Mouse (Mus musculus) c-Kit-negative CD71-positive TER-119-positive erythroid progenitor cells, embryonic 14.5 days (primary cell): ENCODE data around the gene Sept5.

Source experiments
- DNase-seq: peaks from one replicate; pipeline ENCODE4 v3.0.0-alpha.2; 2013; ENCODE audit warnings: low read depth, low spot score

Sept5 gene

GRCm38 (mm10) chr16:18632816-18633215, 3.1 kb upstream of the Sept5 start:
- DNase-seq = no peak

- no peak for DNase-seq
Measured at GRCm38 (mm10) chr16:18632059-18632458, 2.3 kb upstream of the Sept5 start.

GRCm38 (mm10) chr16:18631141-18631540, 1.4 kb upstream of the Sept5 start:
- DNase-seq = no peak

GRCm38 (mm10) chr16:18630291-18630690, 537 bp upstream of the Sept5 start:
- no peak for DNase-seq

GRCm38 (mm10) chr16:18628948-18629340, 810 bp downstream of the Sept5 start:
- DNase-seq = no peak

- no peak for DNase-seq
Measured at GRCm38 (mm10) chr16:18628206-18628947, 1.4 kb downstream of the Sept5 start.

GRCm38 (mm10) chr16:18627163-18627562, 2.6 kb downstream of the Sept5 start:
- DNase-seq = no peak

- peak; percentile 17 for DNase-seq
Measured at GRCm38 (mm10) chr16:18626376-18626878, 3.3 kb downstream of the Sept5 start, which contains the start of gene Gm49601. Gm49601 (minus strand) TSS chr16:18626427.

- DNase-seq = no peak
Measured at GRCm38 (mm10) chr16:18625791-18626311, 3.9 kb downstream of the Sept5 start.

GRCm38 (mm10) chr16:18625097-18625496, 4.7 kb downstream of the Sept5 start:
- no peak for DNase-seq

- DNase-seq = no peak
Measured at GRCm38 (mm10) chr16:18624641-18625040, 5.1 kb downstream of the Sept5 start.

- no peak for DNase-seq
Measured at GRCm38 (mm10) chr16:18623751-18624540, 5.8 kb downstream of the Sept5 start.

- no peak for DNase-seq
Measured at GRCm38 (mm10) chr16:18622916-18623750, 6.6 kb downstream of the Sept5 start.

- DNase-seq = no peak
Measured at GRCm38 (mm10) chr16:18622019-18622418, 7.7 kb downstream of the Sept5 start, which contains the start of gene Gp1bb. Gp1bb (minus strand) TSS chr16:18622403.

- DNase-seq = no peak
Measured at GRCm38 (mm10) chr16:18621362-18622001, 8.3 kb downstream of the Sept5 start.

- no peak for DNase-seq
Measured at GRCm38 (mm10) chr16:18620601-18621361, 9.0 kb downstream of the Sept5 start.

GRCm38 (mm10) chr16:18620201-18620600, 9.6 kb downstream of the Sept5 start:
- DNase-seq = no peak

GRCm38 (mm10) chr16:18619110-18619509, 10.6 kb downstream of the Sept5 start:
- DNase-seq = no peak

GRCm38 (mm10) chr16:18618297-18618696, 11.5 kb downstream of the Sept5 start:
- DNase-seq = no peak
